Mouse (Mus musculus) erythroblast, embryonic 14.5 days (primary cell): Measurements from ENCODE around the gene Tmem184a. TPM values are rescaled to one million over a fixed set of nuclear protein-coding genes. Genes with fewer than 3 reads are reported as not detected.

ENCODE experiments used
- H3K27me3 ChIP-seq: 2 replicates; pipeline ENCODE4 v1.6.1; 2012; ENCODE audit warnings: inconsistent platforms; ENCODE audit not compliant: control insufficient read depth
- H3K36me3 ChIP-seq: 2 replicates; pipeline ENCODE4 v1.6.1; 2012; ENCODE audit warnings: mild to moderate bottlenecking, inconsistent platforms; ENCODE audit not compliant: control insufficient read depth
- H3K4me1 ChIP-seq: 2 replicates; pipeline ENCODE4 v1.6.1; 2012; ENCODE audit warnings: inconsistent platforms; ENCODE audit not compliant: control insufficient read depth
- H3K4me3 ChIP-seq: replicated peaks from 2 replicates; pipeline ENCODE3; 2012; ENCODE audit warnings: moderate library complexity, mild to moderate bottlenecking, inconsistent platforms
- H3K9me3 ChIP-seq: 2 replicates; pipeline ENCODE4 v1.6.1; 2012; ENCODE audit warnings: low read length, inconsistent platforms, mixed read lengths; ENCODE audit not compliant: control insufficient read depth
- GATA1 ChIP-seq: IDR thresholded peaks from 2 replicates; pipeline ENCODE4 v1.6.1; 2012; ENCODE audit warnings: low read length, inconsistent platforms, mixed read lengths
- TAL1 ChIP-seq: IDR thresholded peaks from 3 replicates; pipeline ENCODE4 v1.6.1; 2012; ENCODE audit warnings: low read length, inconsistent platforms, mixed read lengths
- polyA plus RNA-seq: library from polyadenylated mRNA; stranded (reverse); fragments of >175 nt; gene quantifications from 2 replicates; pipeline ENCODE4 v1.2.3, GENCODE M21; 2012

Gene Tmem184a
- polyA plus RNA-seq, 1 experiment = 77.7 TPM

- TF ChIP-seq TAL1 (no peak), GATA1 (peak; percentile 33; the same call in 1 of the 2 replicates)
- H3K4me1 ChIP-seq = peaks cover 95% of the 10 kb centered on the region
- peak overlapping the region; percentile 7 for H3K4me3 ChIP-seq
- H3K36me3 ChIP-seq = peaks cover 100% of the 10 kb centered on the region
- no peaks in the 10 kb centered on the region for H3K9me3 ChIP-seq
- no peaks in the 10 kb centered on the region for H3K27me3 ChIP-seq
Observed at GRCm38 (mm10) chr5:139797473-139798167, 22.1 kb downstream of the Tmem184a start.

GRCm38 (mm10) chr5:139796900-139797299 is 22.8 kb downstream of the Tmem184a start:
- Histone ChIP-seq H3K4me1 (peaks cover 94% of the 10 kb centered on the region), H3K36me3 (peaks cover 100% of the 10 kb centered on the region), H3K27me3 (no peaks in the 10 kb centered on the region), H3K9me3 (no peaks in the 10 kb centered on the region), H3K4me3 (peak overlapping the region; percentile 15)
- TF ChIP-seq GATA1 = no peak

GRCm38 (mm10) chr5:139796001-139796620 is 23.6 kb downstream of the Tmem184a start:
- TF ChIP-seq GATA1 = no peak
- TF ChIP-seq TAL1 = no peak
- Histone ChIP-seq H3K4me3 (peak overlapping the region; percentile 88), H3K36me3 (peaks cover 92% of the 10 kb centered on the region), H3K27me3 (no peaks in the 10 kb centered on the region), H3K9me3 (no peaks in the 10 kb centered on the region), H3K4me1 (peaks cover 89% of the 10 kb centered on the region)

- Histone ChIP-seq H3K9me3 (no peaks in the 10 kb centered on the region), H3K27me3 (no peaks in the 10 kb centered on the region), H3K4me3 (peak overlapping the region; percentile 88), H3K36me3 (peaks cover 80% of the 10 kb centered on the region), H3K4me1 (peaks cover 88% of the 10 kb centered on the region)
- TF ChIP-seq GATA1 (no peak), TAL1 (no peak)
Observed at GRCm38 (mm10) chr5:139794938-139795337, 24.8 kb downstream of the Tmem184a start.

- Histone ChIP-seq H3K4me1 (peaks cover 89% of the 10 kb centered on the region), H3K9me3 (no peaks in the 10 kb centered on the region), H3K4me3 (peak overlapping the region; percentile 88), H3K27me3 (no peaks in the 10 kb centered on the region), H3K36me3 (peaks cover 72% of the 10 kb centered on the region)
- TF ChIP-seq TAL1 (no peak), GATA1 (no peak)
Observed at GRCm38 (mm10) chr5:139794137-139794536, 25.6 kb downstream of the Tmem184a start.

- H3K4me3 ChIP-seq = peak overlapping the region; percentile 88
- peaks cover 84% of the 10 kb centered on the region for H3K4me1 ChIP-seq
- H3K9me3 ChIP-seq = no peaks in the 10 kb centered on the region
- H3K27me3 ChIP-seq = no peaks in the 10 kb centered on the region
- H3K36me3 ChIP-seq = peaks cover 66% of the 10 kb centered on the region
- TF ChIP-seq TAL1 = no peak
- no peak for TF ChIP-seq GATA1
Observed at GRCm38 (mm10) chr5:139793338-139794089, 26.2 kb downstream of the Tmem184a start.

GRCm38 (mm10) chr5:139792966-139793337 is 26.8 kb downstream of the Tmem184a start:
- Histone ChIP-seq H3K9me3 (no peaks in the 10 kb centered on the region), H3K27me3 (no peaks in the 10 kb centered on the region), H3K4me3 (peak overlapping the region; percentile 88), H3K36me3 (peaks cover 60% of the 10 kb centered on the region), H3K4me1 (peaks cover 80% of the 10 kb centered on the region)
- TF ChIP-seq GATA1 (no peak), TAL1 (no peak)

- Histone ChIP-seq H3K27me3 (no peaks in the 10 kb centered on the region), H3K9me3 (no peaks in the 10 kb centered on the region), H3K4me3 (peak overlapping the region; percentile 88), H3K36me3 (peaks cover 53% of the 10 kb centered on the region), H3K4me1 (peaks cover 80% of the 10 kb centered on the region)
- TF ChIP-seq TAL1 (no peak), GATA1 (peak; percentile 60; the same call in 1 of the 2 replicates)
Observed at GRCm38 (mm10) chr5:139792159-139792775, 27.4 kb downstream of the Tmem184a start.
